Mouse (Mus musculus) limb, embryonic 14.5 days (tissue): Measurements from ENCODE around the gene Gm17374. TPM values are rescaled to one million over a fixed set of nuclear protein-coding genes. Genes with fewer than 3 reads are reported as not detected.
"Not testable (repeated sequence)": the region's sequence is repeated elsewhere in the genome, so short reads cannot be mapped to it uniquely, and the experiment has no call there.

Source experiments
- ATAC-seq: fragments of 200-750 bp; cut with Nextera tagmentation; 2 replicates; pipeline ENCODE4 v1.8.0; 2017; ENCODE audit warnings: low read depth, moderate number of reproducible peaks, moderate TSS enrichment; ENCODE audit not compliant: low FRiP score
- DNase-seq: peaks from one replicate; pipeline ENCODE4 v3.0.0-alpha.2; 2015; ENCODE audit warnings: low spot score
- H3K27ac ChIP-seq: fragments of 300-500 bp; sonication (generic); replicated peaks from 2 replicates; pipeline ENCODE4 v1.5.1; 2014; ENCODE audit warnings: low read depth, mild to moderate bottlenecking, low read length, moderate library complexity, mixed read lengths
- H3K27me3 ChIP-seq: fragments of 300-500 bp; sonication (generic); 2 replicates; pipeline ENCODE4 v1.6.1; 2014; ENCODE audit warnings: low read length, mixed read lengths; ENCODE audit not compliant: control insufficient read depth, insufficient read depth
- H3K36me3 ChIP-seq: fragments of 300-500 bp; sonication (generic); 2 replicates; pipeline ENCODE4 v1.6.1; 2014; ENCODE audit warnings: mild to moderate bottlenecking, low read length, moderate library complexity, mixed read lengths; ENCODE audit not compliant: control insufficient read depth, insufficient read depth
- H3K4me1 ChIP-seq: fragments of 300-500 bp; sonication (generic); 2 replicates; pipeline ENCODE4 v1.6.1; 2014; ENCODE audit warnings: antibody characterized with exemption, low read length, mixed read lengths; ENCODE audit not compliant: control insufficient read depth, insufficient read depth
- H3K4me2 ChIP-seq: fragments of 300-500 bp; sonication (generic); replicated peaks from 2 replicates; pipeline ENCODE4 v1.6.1; 2014; ENCODE audit warnings: low read depth, mild to moderate bottlenecking, low read length, moderate library complexity; ENCODE audit not compliant: severe bottlenecking
- H3K4me3 ChIP-seq: fragments of 300-500 bp; sonication (generic); replicated peaks from 2 replicates; pipeline ENCODE4 v1.5.1; 2014; ENCODE audit warnings: low read length
- H3K9ac ChIP-seq: fragments of 300-500 bp; sonication (generic); 2 replicates; pipeline ENCODE4 v1.6.1; 2014; ENCODE audit warnings: mild to moderate bottlenecking, low read depth, low read length, moderate library complexity; ENCODE audit not compliant: severe bottlenecking
- H3K9me3 ChIP-seq: fragments of 300-500 bp; sonication (generic); 2 replicates; pipeline ENCODE4 v1.6.1; 2016; ENCODE audit warnings: low read length; ENCODE audit not compliant: control insufficient read depth
- POLR2A ChIP-seq: fragments of 200-500 bp; IDR thresholded peaks from 2 replicates; pipeline ENCODE4 v1.8.0; 2012; ENCODE audit warnings: inconsistent platforms, mild to moderate bottlenecking, moderate library complexity, borderline replicate concordance; ENCODE audit not compliant: insufficient read depth, insufficient read length; ENCODE audit errors: extremely low read depth
- WGBS: fragments of 180-500 bp; shearing (Covaris S2); extraction: QIAGEN DNeasy Blood & Tissue Kit; methylation state at CpG from one replicate; pipeline ENCODE4 v1.1.7; 2014; 5-methylcytosine and 5-hydroxymethylcytosine counted together
- polyA plus RNA-seq, 2 experiments: library from polyadenylated mRNA; depleted of rRNA in 1 of 2; stranded (reverse) in 1 of 2; unstranded in 1 of 2; fragments of >200 nt; fragmentation: Nextera tagmentation in 1 of 2; extraction: Ambion mirVana in 1 of 2; gene quantifications; 2 replicates each; pipeline versions ENCODE4 v1.2.1 to v1.2.3; 2012 to 2014

The Gm17374 gene
- polyA plus RNA-seq (2012; rRNA removed) = not detected in 2 replicates
- not detected in 2 replicates for polyA plus RNA-seq (2014; fragmentation: Nextera tagmentation; extraction: Ambion mirVana)

GRCm38 (mm10) chr2:140151743-140152142 lies at the start of gene Gm17374:
Gene Gm17374, plus strand, starts transcription at chr2:140152043.
- H3K27me3 ChIP-seq, H3K27ac ChIP-seq, H3K4me2 ChIP-seq, H3K4me1 ChIP-seq, H3K9ac ChIP-seq, DNase-seq, ATAC-seq, H3K4me3 ChIP-seq, H3K9me3 ChIP-seq: not testable (repeated sequence)
- peaks cover 32% of the 10 kb centered on the region for H3K36me3 ChIP-seq
- 91% methylated on average over 4 of the region's 4 CpGs for WGBS

GRCm38 (mm10) chr2:140104951-140105350 lies 46.9 kb upstream of the Gm17374 start:
- no peak for DNase-seq
- Histone ChIP-seq H3K36me3 (no peaks in the 10 kb centered on the region), H3K4me3 (no peak overlapping the region), H3K4me2 (no peak overlapping the region), H3K9me3 (no peaks in the 10 kb centered on the region), H3K27ac (no peak overlapping the region), H3K4me1 (no peaks in the 10 kb centered on the region), H3K27me3 (no peaks in the 10 kb centered on the region), H3K9ac (no peak overlapping the region)
- 52% methylated on average over 3 of the region's 3 CpGs for WGBS
- no peak for ATAC-seq
- TF ChIP-seq POLR2A = no peak

GRCm38 (mm10) chr2:140107641-140108040 lies 44.2 kb upstream of the Gm17374 start:
- Histone ChIP-seq H3K4me3 (no peak overlapping the region), H3K9me3 (no peaks in the 10 kb centered on the region), H3K4me1 (no peaks in the 10 kb centered on the region), H3K36me3 (no peaks in the 10 kb centered on the region), H3K27ac (no peak overlapping the region), H3K9ac (no peak overlapping the region), H3K27me3 (no peaks in the 10 kb centered on the region), H3K4me2 (no peak overlapping the region)
- 89% methylated on average over 4 of the region's 4 CpGs for WGBS
- TF ChIP-seq POLR2A = no peak
- DNase-seq (no peak), ATAC-seq (no peak)

- 32% methylated on average over 1 of the region's 1 CpGs for WGBS
- TF ChIP-seq POLR2A = no peak
- DNase-seq (no peak), ATAC-seq (no peak)
- Histone ChIP-seq H3K36me3 (no peaks in the 10 kb centered on the region), H3K4me1 (no peaks in the 10 kb centered on the region), H3K9ac (no peak overlapping the region), H3K4me3 (no peak overlapping the region), H3K4me2 (no peak overlapping the region), H3K9me3 (no peaks in the 10 kb centered on the region), H3K27ac (no peak overlapping the region), H3K27me3 (no peaks in the 10 kb centered on the region)
These were observed 42.9 kb upstream of the Gm17374 start for GRCm38 (mm10) chr2:140108945-140109344.

GRCm38 (mm10) chr2:140113851-140114250 lies 38.0 kb upstream of the Gm17374 start:
- Histone ChIP-seq H3K9ac (no peak overlapping the region), H3K27me3 (no peaks in the 10 kb centered on the region), H3K4me3 (no peak overlapping the region), H3K4me2 (no peak overlapping the region), H3K36me3 (no peaks in the 10 kb centered on the region), H3K4me1 (no peaks in the 10 kb centered on the region), H3K9me3 (no peaks in the 10 kb centered on the region), H3K27ac (no peak overlapping the region)
- no peak for TF ChIP-seq POLR2A
- DNase-seq (no peak), ATAC-seq (no peak)
- WGBS = 74% methylated on average over 8 of the region's 8 CpGs

GRCm38 (mm10) chr2:140125516-140125915 lies 26.3 kb upstream of the Gm17374 start:
- no peak for TF ChIP-seq POLR2A
- peaks cover 72% of the 10 kb centered on the region for H3K36me3 ChIP-seq

More at GRCm38 (mm10) chr2:140125516-140125915, 26.3 kb upstream of the Gm17374 start:
- no peaks in the 10 kb centered on the region for H3K9me3 ChIP-seq
- no peaks in the 10 kb centered on the region for H3K27me3 ChIP-seq
- H3K4me1 ChIP-seq = no peaks in the 10 kb centered on the region
- DNase-seq (no peak), ATAC-seq (no peak)
- H3K4me2 ChIP-seq = no peak overlapping the region
- WGBS = 84% methylated on average over 2 of the region's 2 CpGs
- H3K4me3 ChIP-seq = no peak overlapping the region
- no peak overlapping the region for H3K27ac ChIP-seq
- H3K9ac ChIP-seq = no peak overlapping the region
